Mouse (Mus musculus): ENCODE measurements at regions not wholly inside any gene's neighbourhood (a gene's known extent, or its start where the extent isn't known, plus 50 kb on each side); places are given as distances from the start of the nearest gene placed in this dataset.

DNA sequence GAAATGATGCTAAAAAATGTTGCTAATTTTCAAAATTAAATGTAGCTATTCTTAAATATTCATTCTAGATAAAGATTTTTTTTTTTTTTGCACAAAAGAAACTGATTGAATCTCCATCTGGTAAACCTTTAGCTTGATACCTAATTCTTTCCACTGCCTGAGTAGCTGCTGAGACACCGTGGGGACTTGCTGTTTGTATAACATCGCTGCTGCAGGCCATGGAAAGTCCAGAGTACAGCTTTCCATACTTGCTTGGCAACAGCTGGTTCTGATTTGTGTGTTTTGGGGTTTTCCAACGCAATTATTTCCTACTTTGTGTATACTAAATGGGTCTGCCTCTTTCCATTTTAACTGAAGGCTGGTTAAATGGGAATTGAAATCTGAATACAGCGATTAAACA, 689.7 kb downstream of the Hdgfl1 start:
- DNase-seq (ENCODE audit: low spot score in 2 of 2), result no peak

GRCm38 (mm10) chr13:26079362-26079761, 690.6 kb downstream of the Hdgfl1 start:
- no peak for DNase-seq (ENCODE audit: low spot score in 2 of 2)

GRCm38 (mm10) chr13:26061322-26061721, 708.6 kb downstream of the Hdgfl1 start:
- no peak for DNase-seq (ENCODE audit: low spot score in 2 of 2)

DNA sequence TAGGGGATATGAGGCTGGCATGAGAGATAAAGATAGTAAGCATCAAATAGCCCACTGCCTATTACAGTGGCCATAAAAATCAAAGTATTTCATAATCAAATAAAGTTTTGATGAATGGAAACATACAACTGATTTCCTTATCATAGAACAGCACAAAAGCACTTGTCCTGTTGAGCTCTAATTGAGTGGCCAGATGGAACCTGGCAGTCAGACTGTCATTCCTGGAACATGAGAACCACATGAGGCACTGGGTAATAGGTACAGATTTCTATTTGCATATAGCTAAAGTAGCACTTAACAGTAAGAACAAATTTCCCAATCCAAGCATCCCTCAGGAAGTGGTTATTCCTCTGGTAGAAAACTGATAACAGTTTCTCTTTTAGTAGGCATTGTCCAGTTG, 732.3 kb downstream of the Hdgfl1 start:
- no peak for DNase-seq (ENCODE audit: low spot score in 2 of 2)

GRCm38 (mm10) chr13:26026386-26026785, 743.6 kb downstream of the Hdgfl1 start:
- no peak for DNase-seq (ENCODE audit: low spot score in 2 of 2)

- DNase-seq (ENCODE audit: low spot score in 2 of 2), result no peak
Measured at GRCm38 (mm10) chr13:26024696-26025095, 745.3 kb downstream of the Hdgfl1 start.

DNA sequence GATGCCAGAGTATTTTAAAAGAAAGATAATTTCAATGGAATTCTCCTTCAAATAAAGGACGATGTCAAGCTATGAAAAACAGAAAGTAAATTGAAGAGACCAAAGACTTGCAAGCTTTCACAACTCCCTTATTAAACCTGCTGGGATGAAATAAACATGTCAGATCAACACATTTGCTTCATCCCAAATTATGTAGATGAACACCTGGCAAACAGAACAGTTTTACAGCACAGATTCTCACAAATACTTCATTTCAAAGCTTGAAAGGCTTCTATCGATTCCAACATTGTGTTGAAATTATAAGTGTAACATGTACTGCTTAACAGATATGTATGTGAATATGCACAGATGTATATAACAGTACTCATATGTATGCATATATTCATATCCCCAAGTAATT, 749.5 kb downstream of the Hdgfl1 start:
- DNase-seq (ENCODE audit: low spot score in 2 of 2), result no peak

- DNase-seq (ENCODE audit: low spot score in 2 of 2), result no peak
Measured at GRCm38 (mm10) chr13:26009131-26009530, 738.8 kb upstream of the Nrsn1 start.

GRCm38 (mm10) chr13:26004768-26005560, 734.7 kb upstream of the Nrsn1 start:
- no peak for DNase-seq (ENCODE audit: low spot score in 2 of 2)

- DNase-seq (ENCODE audit: low spot score in 2 of 2), result no peak
Measured at GRCm38 (mm10) chr13:25993526-25993925, 723.2 kb upstream of the Nrsn1 start.

- DNase-seq (ENCODE audit: low spot score in 2 of 2), result no peak
Measured at GRCm38 (mm10) chr13:25989067-25989756, 718.9 kb upstream of the Nrsn1 start.

DNA sequence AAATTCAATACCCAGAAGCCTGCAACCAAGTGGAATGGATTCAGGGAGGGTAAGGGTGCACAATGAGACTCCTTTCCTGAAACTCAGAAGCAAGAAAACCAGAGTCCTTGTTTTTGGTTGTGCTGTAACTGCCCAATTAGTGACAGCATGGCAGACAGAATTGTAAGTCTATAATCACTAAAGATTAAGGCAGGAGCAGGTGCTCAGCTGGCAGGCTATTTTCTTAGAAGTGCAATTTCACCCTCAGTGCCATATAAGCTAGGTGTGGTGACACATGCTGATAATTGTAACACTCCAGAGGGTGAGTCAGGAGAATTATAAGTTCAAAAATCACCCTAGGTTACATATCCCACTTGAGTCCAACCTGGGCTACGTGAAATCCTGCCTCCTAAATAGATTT, 714.2 kb upstream of the Nrsn1 start:
- DNase-seq (ENCODE audit: low spot score in 2 of 2), result no peak

GRCm38 (mm10) chr13:25983659-25984058, 713.4 kb upstream of the Nrsn1 start:
- DNase-seq (ENCODE audit: low spot score in 2 of 2), result no peak

GRCm38 (mm10) chr13:25978648-25979047, 708.3 kb upstream of the Nrsn1 start:
- DNase-seq (ENCODE audit: low spot score in 2 of 2), result no peak

DNA sequence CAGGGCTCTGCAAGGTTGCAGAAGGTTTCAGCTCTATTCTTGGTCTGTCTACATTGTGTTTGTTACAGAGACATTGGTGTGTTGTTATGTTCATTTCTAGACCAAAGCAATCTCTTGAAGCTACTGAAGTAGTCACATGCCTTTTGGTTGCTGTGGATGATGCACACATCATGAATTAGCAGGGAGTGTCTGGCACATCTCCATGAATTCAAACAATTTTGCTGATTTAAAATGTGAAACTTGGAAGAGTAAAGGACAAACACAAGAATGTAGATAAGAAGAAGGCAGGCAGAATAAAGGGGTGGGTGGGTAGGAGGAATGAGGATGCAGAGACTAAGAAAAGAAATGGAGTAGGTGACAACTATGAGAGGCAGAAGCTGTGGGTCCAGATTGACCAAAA, 688.3 kb upstream of the Nrsn1 start:
- no peak for DNase-seq (ENCODE audit: low spot score in 2 of 2)

DNA sequence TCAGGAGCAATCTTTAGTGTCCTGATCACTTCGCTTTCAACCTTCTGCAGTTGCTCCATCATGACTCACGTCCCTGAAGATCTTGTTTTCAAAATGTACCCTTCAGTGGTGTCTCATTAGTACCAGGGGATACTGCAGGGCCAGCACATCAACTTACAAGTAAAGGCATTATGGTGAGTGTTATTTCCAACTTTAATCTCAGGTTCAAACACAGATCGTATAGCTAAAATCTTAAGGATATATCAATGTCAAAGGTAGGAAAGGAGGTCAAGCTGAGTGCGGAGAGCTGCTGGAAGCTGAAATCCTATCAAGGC, 687.8 kb upstream of the Nrsn1 start:
- no peak for DNase-seq (ENCODE audit: low spot score in 2 of 2)

GRCm38 (mm10) chr13:25957451-25958152, 687.3 kb upstream of the Nrsn1 start:
- no peak for DNase-seq (ENCODE audit: low spot score in 2 of 2)

DNA sequence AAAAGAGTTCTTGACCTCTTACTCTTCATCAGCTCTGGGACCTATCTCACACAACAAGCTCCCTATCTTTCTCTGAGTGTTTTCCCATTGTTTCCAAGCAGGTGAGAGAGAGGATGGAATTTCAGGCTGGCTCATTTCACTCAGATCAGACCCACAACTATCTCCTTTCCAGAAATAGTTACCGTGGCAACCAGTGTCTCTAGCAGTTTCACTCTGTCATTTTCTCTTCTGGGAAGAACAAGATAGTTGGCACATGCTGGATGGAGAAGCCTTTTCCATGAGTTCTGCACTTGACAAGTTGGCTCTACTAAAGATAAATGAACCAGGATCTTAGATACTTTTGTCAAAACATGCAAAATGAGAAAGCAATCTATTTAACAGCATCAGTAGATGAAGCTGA, 667.3 kb upstream of the Nrsn1 start:
- no peak for DNase-seq (ENCODE audit: low spot score in 2 of 2)

DNA sequence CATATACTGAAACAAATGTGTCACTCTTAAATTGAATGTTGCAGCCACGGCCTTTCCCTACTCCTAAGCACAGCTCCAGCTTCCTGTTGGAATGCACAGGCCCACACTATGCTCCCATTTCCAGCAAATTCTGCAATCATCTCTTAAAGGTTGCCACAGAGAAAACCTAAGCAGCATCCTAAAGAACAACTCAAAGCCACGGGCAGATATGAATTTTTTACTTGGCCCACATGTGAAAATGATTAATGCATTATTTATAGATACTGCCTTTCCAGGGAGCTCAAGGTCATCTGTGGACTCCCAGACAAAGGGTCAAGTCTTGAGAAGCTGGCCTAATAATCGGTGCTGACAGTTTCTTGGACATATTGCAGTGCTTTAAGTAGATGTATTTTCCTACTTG, 663.5 kb upstream of the Nrsn1 start:
- DNase-seq (ENCODE audit: low spot score in 2 of 2), result no peak

GRCm38 (mm10) chr13:25933246-25933645, 662.9 kb upstream of the Nrsn1 start:
- no peak for DNase-seq (ENCODE audit: low spot score in 2 of 2)

DNA sequence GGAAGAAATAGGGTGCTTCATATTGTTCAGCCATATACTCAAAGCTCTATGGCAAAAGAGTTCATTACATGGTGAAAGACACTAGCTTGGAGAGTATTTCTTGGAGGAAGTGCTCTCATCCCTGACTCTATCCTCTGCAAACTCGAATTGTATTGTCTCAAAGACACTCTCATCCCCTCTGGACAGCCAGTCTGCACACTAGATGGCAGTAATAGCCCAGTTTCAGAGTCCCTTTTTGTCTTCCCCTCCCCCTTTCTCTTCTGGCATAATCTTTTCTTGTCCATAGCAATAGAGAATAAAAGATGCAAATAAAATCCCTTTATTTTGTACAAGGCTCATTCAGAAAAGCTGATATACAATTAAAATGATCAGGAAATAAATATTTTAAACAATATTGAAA, 662.5 kb upstream of the Nrsn1 start:
- DNase-seq (ENCODE audit: low spot score in 2 of 2), result peak in 1 of 2 experiments; percentile 27

GRCm38 (mm10) chr13:25932365-25932764, 662.1 kb upstream of the Nrsn1 start:
- DNase-seq (ENCODE audit: low spot score in 2 of 2), result no peak

- no peak for DNase-seq (ENCODE audit: low spot score in 2 of 2)
Measured at GRCm38 (mm10) chr13:25925685-25926084, 655.4 kb upstream of the Nrsn1 start.

All from urinary bladder, postnatal 4 days (tissue).